Mouse (Mus musculus) layer of hippocampus, adult 2 months (tissue): ENCODE measurements at regions not wholly inside any gene's neighbourhood (a gene's known extent, or its start where the extent isn't known, plus 50 kb on each side); places are given as distances from the start of the nearest gene placed in this dataset.
A peak's percentile ranks its signal among the peaks of the same experiment; 100 is the strongest.

Experiments used
- DNase-seq, 2 experiments: peaks; one replicate each; pipeline ENCODE4 v3.0.0; 2022; ENCODE audit warnings: low spot score in 2 of 2
- H3K27ac ChIP-seq: fragments of 200-600 bp; 2 replicates; pipeline ENCODE4 v1.8.1; 2022
- H3K4me3 ChIP-seq: fragments of 200-600 bp; 2 replicates; pipeline ENCODE4 v1.8.1; 2022; ENCODE audit warnings: mild to moderate bottlenecking
- CTCF ChIP-seq: fragments of 200-600 bp; conservative IDR thresholded peaks from 2 replicates; pipeline ENCODE4 v1.8.1; 2022; ENCODE audit warnings: antibody characterized with exemption, mild to moderate bottlenecking, moderate library complexity

DNA sequence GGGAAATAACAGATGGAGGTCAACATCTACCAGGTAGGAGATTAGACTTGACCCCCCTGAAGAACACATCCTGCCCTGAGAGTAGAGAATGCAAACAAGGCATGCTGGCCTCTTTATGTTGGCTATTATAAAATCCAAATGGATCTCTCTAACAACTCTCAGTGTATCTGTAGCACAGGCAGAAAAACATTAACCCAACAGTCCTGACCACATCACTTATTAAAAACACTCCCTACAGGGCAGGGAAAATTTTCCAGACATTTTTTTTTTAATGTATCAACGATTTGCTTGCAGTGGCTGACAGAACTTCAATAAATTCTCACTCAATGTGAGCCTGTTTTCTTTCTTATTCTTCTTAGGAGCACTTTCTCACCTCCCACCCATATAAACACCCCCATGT lies 511.4 kb downstream of the Cdk5rap2 start:
- H3K4me3 ChIP-seq, result no peak overlapping the region
- TF ChIP-seq CTCF, result no peak
- no peak overlapping the region for H3K27ac ChIP-seq
- DNase-seq, result no peak

DNA sequence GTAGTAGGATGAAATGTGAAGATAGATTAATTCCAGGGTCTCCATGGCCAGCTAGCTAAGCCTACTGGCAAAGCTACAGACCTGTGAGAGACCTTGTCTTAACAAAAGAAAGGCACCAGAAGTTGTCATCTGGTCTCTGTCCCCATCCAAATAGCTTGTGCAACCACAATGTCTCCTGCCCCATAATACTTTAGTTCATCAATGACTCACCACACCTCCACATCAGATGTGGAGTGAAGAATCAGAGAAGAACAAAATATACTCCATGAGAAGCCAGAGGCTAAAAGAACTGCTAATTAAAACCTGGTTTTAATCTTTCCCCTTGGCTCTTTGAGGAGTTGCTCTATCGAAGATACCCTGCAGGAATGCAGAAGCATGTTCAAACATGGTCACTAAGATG lies 514.1 kb downstream of the Cdk5rap2 start:
- Histone ChIP-seq H3K4me3 (no peak overlapping the region), H3K27ac (0 out of 2 replicates have a peak overlapping the region, but pooled peaks have one; percentile 23)
- TF ChIP-seq CTCF, result no peak
- no peak for DNase-seq

DNA sequence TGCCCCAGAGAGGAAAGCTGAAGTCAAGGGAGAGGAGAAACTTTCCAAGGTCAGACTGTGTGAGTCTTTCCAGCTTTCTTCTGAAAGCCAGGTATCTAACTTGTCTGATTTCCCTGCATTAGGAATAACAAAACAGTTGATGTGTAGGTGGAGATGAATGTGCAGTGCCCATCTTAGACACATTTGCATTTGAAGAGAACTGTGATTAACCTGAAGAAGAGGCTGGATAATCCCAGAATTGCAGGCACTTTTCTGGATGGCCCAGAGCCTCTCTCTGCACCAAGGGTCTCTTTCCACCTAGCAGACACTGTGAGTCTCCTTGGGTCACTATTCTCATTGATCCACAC lies 517.4 kb downstream of the Cdk5rap2 start:
- Histone ChIP-seq H3K27ac (no peak overlapping the region), H3K4me3 (no peak overlapping the region)
- no peak for TF ChIP-seq CTCF
- no peak for DNase-seq

DNA sequence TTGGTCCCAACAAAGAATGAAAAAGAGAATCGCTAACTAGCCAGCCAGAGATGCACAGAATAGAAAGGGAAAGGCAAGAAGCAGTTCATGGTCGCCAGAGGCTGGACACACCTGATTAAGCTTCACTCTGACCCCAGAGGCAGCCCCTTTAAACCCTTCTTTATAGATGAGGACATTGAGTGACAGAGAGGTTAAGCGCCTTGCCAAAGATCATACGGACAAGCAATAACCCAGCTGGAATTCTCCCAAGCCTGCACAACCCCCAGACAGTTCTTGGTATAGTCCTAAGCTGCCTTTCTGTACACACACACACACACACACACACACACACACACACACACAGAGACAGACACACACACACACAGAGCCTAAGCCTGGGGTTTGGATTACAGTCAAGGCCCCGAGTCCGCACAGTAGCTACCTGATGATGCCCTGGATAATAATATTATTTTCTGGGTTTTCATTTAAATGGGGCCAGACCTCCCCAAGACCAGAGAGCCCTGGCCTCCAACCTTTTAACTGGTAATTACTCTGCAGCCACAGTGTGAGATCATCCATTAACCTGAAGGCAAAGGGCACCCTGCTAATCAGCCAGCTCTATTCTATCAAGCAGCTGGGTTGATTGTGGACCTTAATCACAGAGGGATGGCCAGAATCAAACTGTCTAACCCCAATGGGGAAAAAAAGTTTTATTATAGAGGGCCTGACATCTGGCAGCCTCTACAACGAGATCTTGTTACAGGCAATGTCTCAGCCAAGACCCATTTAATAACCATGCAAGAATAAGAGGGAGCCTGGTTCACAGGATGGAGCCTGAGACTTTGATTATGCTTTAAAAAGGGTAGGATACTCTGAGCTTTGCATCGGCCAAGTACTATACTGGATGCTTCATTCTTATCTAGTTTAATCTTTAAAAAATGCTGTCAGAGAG lies 518.1 kb downstream of the Cdk5rap2 start:
- Histone ChIP-seq H3K27ac (no peak overlapping the region), H3K4me3 (no peak overlapping the region)
- TF ChIP-seq CTCF, result no peak
- DNase-seq, result no peak

DNA sequence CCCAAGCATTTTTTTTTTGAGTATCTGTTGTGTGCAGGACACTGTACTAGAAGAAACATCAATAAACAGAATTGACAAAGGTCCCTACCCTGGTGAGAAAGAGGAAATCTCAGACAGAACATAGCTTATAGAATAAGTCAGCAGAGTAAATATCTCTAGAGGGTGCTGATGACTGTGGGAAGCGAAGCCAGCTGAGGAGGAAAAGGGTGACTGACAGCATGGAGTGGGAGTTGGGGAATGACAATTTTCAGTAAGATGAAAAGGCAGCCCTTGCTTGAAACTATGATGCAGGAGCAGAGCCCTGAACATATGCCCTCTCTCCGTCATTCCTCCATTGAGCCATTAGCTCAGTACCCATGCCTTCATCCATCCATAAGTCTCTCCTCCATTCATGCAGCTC lies 519.6 kb downstream of the Cdk5rap2 start:
- Histone ChIP-seq H3K27ac (peak overlapping the region; percentile 48; the same call in 1 of the 2 replicates), H3K4me3 (no peak overlapping the region)
- TF ChIP-seq CTCF, result peak; percentile 24; the same call in 1 of the 2 replicates
- DNase-seq, result peak in 1 of 2 experiments; percentile 27

DNA sequence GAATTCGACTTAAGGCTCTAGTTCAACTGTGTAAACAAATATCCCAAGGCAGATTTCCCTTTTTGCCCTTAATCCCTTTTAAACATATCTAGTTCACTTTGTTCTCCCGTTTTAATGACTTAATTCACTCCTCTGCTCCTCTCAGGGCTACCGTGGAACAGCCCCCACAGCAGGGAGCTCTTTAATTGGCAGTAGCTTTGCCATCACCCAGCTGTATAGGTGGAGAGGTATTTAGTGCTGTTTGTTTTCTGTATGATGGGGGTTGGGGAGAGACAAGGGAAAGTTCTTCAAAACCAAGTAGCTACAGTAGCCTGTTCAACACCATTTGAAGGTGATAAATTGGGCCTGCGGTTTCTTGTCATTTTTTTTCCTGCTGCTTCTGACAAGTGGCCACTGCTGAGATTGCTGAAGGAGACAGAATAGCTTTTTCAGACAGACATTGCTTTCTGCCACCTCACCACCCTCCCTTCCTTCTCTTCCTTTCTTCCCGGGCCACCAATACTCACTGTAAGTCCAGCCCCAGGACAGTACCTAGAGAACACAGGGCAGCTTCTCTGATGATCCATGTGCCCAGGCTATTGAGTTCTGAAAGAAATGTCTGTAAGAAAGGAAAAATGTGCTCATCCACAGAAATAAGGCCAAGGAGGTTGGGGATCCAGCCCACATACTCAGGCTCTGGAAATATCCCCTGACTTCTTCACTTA lies 520.2 kb downstream of the Cdk5rap2 start:
- DNase-seq, result no peak
- no peak for TF ChIP-seq CTCF
- H3K27ac ChIP-seq, result no peak overlapping the region

DNA sequence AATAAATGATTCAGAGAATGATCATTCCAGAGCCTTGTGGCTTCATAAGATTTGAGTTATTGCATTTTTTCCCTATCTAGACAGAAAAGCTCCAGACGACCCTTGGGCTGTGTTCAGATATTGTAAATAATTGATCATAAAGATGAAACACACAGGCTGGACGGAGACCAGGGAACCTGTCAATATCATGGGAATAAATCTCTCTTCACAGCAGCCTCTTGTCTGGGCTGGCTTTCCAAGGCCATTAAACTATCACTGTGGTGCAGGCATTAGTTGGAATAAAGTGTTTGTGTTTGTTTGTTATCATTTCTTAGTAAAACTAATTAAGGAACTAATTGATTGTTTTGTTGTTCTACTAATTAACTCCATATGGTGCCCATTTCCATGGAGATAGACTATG lies 533.5 kb downstream of the Cdk5rap2 start:
- TF ChIP-seq CTCF, result no peak
- Histone ChIP-seq H3K4me3 (no peak overlapping the region), H3K27ac (no peak overlapping the region)
- DNase-seq, result no peak

More for the DNA sequence above, 520.2 kb downstream of the Cdk5rap2 start:
- H3K4me3 ChIP-seq, result no peak overlapping the region

DNA sequence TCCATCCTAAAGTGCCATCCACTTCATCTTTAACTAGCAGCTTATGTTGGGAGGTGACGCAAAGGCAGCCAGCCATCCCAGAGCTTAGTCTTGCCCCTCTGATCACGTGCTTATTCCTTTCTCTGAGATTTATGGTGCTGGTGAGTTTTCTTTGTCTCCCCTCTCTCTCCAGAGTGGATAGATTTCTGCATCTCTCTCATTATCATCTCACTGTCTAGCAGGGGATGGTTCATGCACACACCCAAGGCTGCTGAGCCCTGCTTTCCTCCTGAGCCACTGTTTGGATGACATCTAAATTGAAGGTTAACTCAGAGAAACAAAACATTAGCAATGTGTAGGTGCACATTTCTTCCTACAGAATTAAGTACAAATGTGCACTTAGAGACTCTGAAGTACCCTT lies 539.6 kb downstream of the Cdk5rap2 start:
- H3K27ac ChIP-seq, result no peak overlapping the region
- TF ChIP-seq CTCF, result no peak
- H3K4me3 ChIP-seq, result no peak overlapping the region
- DNase-seq, result no peak

DNA sequence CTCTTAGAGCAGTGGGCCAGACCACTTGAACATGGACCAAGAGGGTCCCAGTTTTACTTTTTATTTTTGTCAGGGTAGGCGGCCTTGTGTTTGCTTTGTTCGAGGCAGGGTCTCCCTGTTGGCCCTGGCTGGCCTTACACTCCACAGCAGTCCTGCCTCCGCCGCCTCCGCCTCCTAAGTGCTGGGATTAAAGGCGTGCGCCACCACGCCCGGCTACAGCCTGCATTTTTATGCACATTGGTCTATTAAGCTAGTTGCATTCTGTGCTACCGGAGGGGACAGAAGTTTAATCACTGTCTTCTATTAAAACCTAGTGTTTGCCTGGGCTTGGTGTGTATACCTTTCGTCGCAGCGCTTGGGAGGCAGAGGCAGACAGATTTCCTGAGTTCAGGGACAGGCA lies 555.2 kb downstream of the Cdk5rap2 start:
- no peak for TF ChIP-seq CTCF
- Histone ChIP-seq H3K4me3 (no peak overlapping the region), H3K27ac (no peak overlapping the region)
- no peak for DNase-seq

DNA sequence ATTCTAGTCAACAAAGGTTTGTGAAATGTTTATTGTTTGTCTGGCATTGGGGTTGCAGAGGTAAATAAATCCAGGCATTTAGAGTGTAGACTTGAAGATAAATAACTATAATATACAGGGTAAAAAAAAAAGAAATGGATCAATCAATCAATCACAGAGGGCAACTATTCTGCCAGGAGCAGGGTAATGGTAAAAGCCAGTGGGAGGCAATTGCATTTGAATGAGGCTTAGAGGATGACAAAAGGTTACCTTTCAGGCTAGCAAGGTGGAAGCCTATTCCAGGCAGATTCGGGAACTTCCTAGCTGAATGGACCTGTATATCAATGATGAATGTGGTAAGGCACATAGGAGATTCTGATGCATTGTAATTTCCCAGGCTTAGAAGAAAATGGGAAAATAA lies 557.6 kb downstream of the Cdk5rap2 start:
- no peak for TF ChIP-seq CTCF
- H3K27ac ChIP-seq, result no peak overlapping the region
- H3K4me3 ChIP-seq, result no peak overlapping the region
- DNase-seq, result no peak

DNA sequence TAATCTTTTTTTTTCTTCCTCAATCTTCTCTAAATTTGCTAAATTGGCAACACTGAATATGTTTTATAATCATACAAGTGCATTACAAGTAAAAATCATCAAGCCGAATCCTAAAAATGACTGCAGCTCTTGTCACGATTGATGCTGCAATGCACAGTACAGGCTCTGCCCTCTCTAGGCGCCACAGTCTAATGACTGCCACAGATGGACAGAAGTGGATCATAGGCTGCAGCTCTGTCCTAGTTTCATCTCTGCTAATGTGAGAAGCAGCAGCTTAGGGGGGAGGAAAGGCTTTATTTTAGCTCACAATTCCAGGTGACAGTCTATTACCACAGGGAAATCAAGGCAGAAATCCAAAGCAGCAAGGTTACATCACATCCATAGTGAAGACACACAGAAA lies 560.8 kb downstream of the Cdk5rap2 start:
- Histone ChIP-seq H3K27ac (no peak overlapping the region), H3K4me3 (no peak overlapping the region)
- TF ChIP-seq CTCF, result peak; percentile 30
- no peak for DNase-seq

DNA sequence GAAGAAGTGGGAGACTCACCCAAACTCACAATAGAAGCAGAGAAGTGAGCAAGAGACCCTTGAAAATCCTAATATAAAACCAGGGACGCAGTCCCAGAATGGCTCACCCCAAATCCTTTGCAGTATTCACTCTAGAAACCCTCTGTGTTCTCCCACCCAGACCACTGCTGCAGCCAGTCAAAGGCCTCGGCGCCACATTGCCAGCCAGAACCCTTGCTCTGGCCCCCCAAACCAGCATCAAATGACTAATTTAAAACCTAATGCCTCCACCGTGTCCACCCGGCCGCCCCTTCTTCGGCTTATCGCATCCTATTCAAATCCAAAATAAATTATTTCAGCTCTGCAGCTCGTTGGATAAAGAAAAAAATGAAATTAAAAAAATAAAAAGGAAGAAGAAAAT lies 570.4 kb downstream of the Cdk5rap2 start:
- TF ChIP-seq CTCF, result no peak
- Histone ChIP-seq H3K27ac (no peak overlapping the region), H3K4me3 (no peak overlapping the region)
- DNase-seq, result no peak

DNA sequence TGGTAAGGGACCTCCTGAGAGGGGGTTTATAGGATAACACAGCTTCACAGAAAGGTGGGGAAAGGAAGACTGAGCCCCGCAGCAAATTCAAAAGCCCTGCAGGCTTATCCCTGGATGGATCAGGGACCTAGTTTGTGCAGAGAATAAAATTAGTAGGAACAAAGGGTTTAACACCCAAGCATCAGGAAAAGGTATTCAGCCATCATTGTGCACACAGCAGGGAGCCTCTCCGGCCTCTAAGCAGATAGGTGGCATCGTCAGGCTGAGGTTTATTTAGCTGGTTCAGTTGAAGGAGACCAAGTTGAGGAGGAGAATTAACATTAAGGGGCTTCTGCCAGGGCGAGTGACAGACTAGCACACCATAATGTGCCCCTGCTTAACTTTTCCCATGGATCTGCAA lies 571.3 kb downstream of the Cdk5rap2 start:
- H3K4me3 ChIP-seq, result no peak overlapping the region
- no peak for DNase-seq
- no peak for TF ChIP-seq CTCF

DNA sequence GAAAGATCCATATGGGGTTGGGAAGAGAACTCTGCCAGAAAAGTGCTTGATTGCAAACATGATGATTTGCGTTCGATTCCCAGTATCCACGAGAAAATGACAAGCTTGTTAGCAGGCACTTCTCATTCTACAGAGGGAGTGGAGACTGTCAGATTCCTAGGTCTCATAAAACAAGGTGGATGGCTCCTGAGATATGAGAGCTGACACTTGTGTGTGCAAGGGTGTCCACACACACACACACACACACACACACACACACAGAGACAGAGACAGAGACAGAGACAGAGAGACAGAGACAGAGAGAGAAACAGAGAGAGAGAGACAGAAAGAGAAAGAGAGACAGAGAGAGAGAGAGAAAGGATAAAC lies 585.4 kb downstream of the Cdk5rap2 start:
- Histone ChIP-seq H3K27ac (no peak overlapping the region), H3K4me3 (no peak overlapping the region)
- DNase-seq, result no peak
- no peak for TF ChIP-seq CTCF

More for the DNA sequence above, 571.3 kb downstream of the Cdk5rap2 start:
- no peak overlapping the region for H3K27ac ChIP-seq
